28 mouse cellular contexts compared by ENCODE assay signal in the genomic region with DNA sequence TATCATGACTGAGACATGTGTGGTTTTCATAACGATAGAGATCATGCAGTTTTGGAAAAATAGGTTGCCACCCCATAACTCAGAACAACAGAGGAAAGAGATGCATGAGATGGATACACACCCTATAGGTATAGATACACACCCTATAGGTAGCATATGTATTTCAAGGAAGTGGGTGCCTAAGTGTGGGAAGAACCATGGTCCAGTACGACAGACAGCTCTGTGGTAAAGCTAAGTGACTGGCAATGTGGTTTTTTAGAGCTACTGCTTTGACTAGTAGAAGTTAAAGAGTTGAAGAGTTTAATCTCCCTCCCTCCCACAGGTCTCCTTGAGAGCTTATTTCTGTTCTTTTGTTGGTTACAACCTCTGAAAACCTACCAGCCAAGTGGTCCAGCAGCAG.
"Had no signal": no experiment of that assay in that cellular context is flagged by ENCODE, and none has a peak within 500 bp of the region (broad histone marks: within the 10 kb centered on the region; RNA-seq: fewer than 3 reads in every experiment).

No protein-coding gene starts in this region.

- H3K27ac ChIP-seq: gastrocnemius, adult 2 months; heart, embryonic 10.5 days; hindbrain, embryonic 10.5 days; hindbrain, embryonic 12.5 days; hindbrain, embryonic 14.5 days; kidney, embryonic 15.5 days; kidney, postnatal 0 days; layer of hippocampus, adult 2 months; left cerebral cortex, adult 2 months; limb, embryonic 10.5 days; limb, embryonic 12.5 days; liver, embryonic 13.5 days; liver, embryonic 15.5 days had no signal

- H3K36me3 ChIP-seq: heart, embryonic 10.5 days; heart, embryonic 12.5 days; hindbrain, embryonic 10.5 days; hindbrain, embryonic 12.5 days; kidney, embryonic 15.5 days; limb, embryonic 10.5 days; limb, embryonic 12.5 days; liver, embryonic 13.5 days; liver, embryonic 15.5 days had no signal

- H3K4me1 ChIP-seq: heart, embryonic 10.5 days; heart, embryonic 12.5 days had no signal

- H3K9me3 ChIP-seq: heart, embryonic 10.5 days; hindbrain, embryonic 10.5 days; kidney, embryonic 15.5 days; limb, embryonic 10.5 days; liver, embryonic 13.5 days; liver, embryonic 15.5 days had no signal

- H3K9ac ChIP-seq: heart, embryonic 12.5 days; hindbrain, embryonic 12.5 days; hindbrain, embryonic 14.5 days; kidney, embryonic 15.5 days; limb, embryonic 12.5 days; liver, embryonic 13.5 days; liver, embryonic 15.5 days had no signal

- H3K4me2 ChIP-seq: heart, embryonic 12.5 days; hindbrain, embryonic 12.5 days; hindbrain, embryonic 14.5 days; kidney, embryonic 15.5 days; limb, embryonic 12.5 days; liver, embryonic 11.5 days; liver, embryonic 13.5 days; liver, embryonic 15.5 days had no signal

- H3K27me3 ChIP-seq: heart, embryonic 12.5 days; hindbrain, embryonic 12.5 days; kidney, embryonic 15.5 days; limb, embryonic 12.5 days; liver, embryonic 13.5 days; liver, embryonic 15.5 days had no signal

- H3K4me3 ChIP-seq: gastrocnemius, adult 2 months; heart, embryonic 10.5 days; heart, embryonic 12.5 days; hindbrain, embryonic 10.5 days; hindbrain, embryonic 12.5 days; kidney, embryonic 15.5 days; layer of hippocampus, adult 2 months; left cerebral cortex, adult 2 months; limb, embryonic 10.5 days; limb, embryonic 12.5 days; liver, embryonic 13.5 days; liver, embryonic 15.5 days had no signal

- DNase-seq: gastrocnemius, adult 2 months; gastrocnemius, postnatal 10 days; gastrocnemius, postnatal 25 days; heart, adult 18-20 months; heart, postnatal 10 days; heart, postnatal 4 days; kidney, adult 11 months; kidney, adult 2 months; kidney, adult 9 months; kidney, postnatal 14 days; kidney, postnatal 4 days; liver; liver, embryonic 13.5 days had no signal

- ATAC-seq: hindbrain, embryonic 16.5 days; intestine, embryonic 16.5 days had no signal
